In the genomic region with DNA sequence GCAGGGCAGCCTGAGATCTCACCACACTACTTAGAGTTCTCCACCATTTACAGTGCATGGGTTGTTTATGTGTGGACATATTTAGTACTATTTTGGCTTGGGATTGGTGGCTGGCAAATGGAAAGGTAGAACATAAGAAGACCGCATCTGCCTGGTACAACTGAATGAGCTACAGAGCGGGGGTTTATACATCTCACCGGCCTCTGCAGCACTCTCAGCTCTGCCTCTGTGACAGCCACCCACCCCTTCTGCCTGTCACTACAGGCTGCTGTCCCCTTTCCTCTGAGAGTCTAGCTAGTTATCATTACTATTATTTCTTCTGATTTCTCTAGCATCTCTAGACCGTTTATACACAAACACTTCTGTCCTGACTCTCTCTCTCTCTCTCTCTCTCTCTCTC, we compare ENCODE assay signal across 22 mouse cellular contexts.
"Had no signal": no experiment of that assay in that cellular context is flagged by ENCODE, and none has a peak within 500 bp of the region (broad histone marks: within the 10 kb centered on the region; RNA-seq: fewer than 3 reads in every experiment).

No protein-coding gene starts in this region.

- H3K9ac ChIP-seq: kidney, embryonic 15.5 days; limb, embryonic 13.5 days; liver, embryonic 12.5 days; liver, embryonic 15.5 days; lung, embryonic 15.5 days; midbrain, embryonic 13.5 days; neural tube, embryonic 15.5 days had no signal

- ATAC-seq: liver, embryonic 12.5 days; midbrain, embryonic 13.5 days; midbrain, embryonic 16.5 days had no signal

- DNase-seq: kidney, adult 8-10 months; kidney, postnatal 10 days; kidney, postnatal 36 days; liver; lung, adult 18-20 months; lung, postnatal 10 days; lung, postnatal 36 days; thymus, adult 2 months; thymus, postnatal 14 days; thymus, postnatal 4 days had no signal

- H3K27me3 ChIP-seq: kidney, embryonic 15.5 days; limb, embryonic 13.5 days; liver, embryonic 12.5 days; liver, embryonic 15.5 days; lung, embryonic 15.5 days; megakaryocyte, embryonic 14.5 days; midbrain, embryonic 13.5 days; neural tube, embryonic 15.5 days had no signal

- H3K36me3 ChIP-seq: kidney, embryonic 15.5 days; limb, embryonic 10.5 days; limb, embryonic 13.5 days; liver, embryonic 12.5 days; liver, embryonic 15.5 days; lung, embryonic 15.5 days; midbrain, embryonic 10.5 days; midbrain, embryonic 13.5 days; neural tube, embryonic 15.5 days had no signal

- H3K27ac ChIP-seq: kidney, embryonic 15.5 days; limb, embryonic 10.5 days; limb, embryonic 13.5 days; liver, embryonic 12.5 days; liver, embryonic 15.5 days; lung, embryonic 15.5 days; midbrain, embryonic 10.5 days; midbrain, embryonic 13.5 days; neural tube, embryonic 15.5 days had no signal

- H3K4me2 ChIP-seq: kidney, embryonic 15.5 days; limb, embryonic 13.5 days; liver, embryonic 12.5 days; liver, embryonic 15.5 days; lung, embryonic 15.5 days; midbrain, embryonic 13.5 days; neural tube, embryonic 15.5 days had no signal

- H3K4me3 ChIP-seq: kidney, embryonic 15.5 days; limb, embryonic 10.5 days; limb, embryonic 13.5 days; liver, embryonic 12.5 days; liver, embryonic 15.5 days; lung, embryonic 15.5 days; megakaryocyte, embryonic 14.5 days; midbrain, embryonic 10.5 days; midbrain, embryonic 13.5 days; myocyte; neural tube, embryonic 15.5 days had no signal

- H3K4me1 ChIP-seq: liver, embryonic 12.5 days; liver, embryonic 15.5 days; megakaryocyte, embryonic 14.5 days had no signal

- H3K9me3 ChIP-seq: kidney, embryonic 15.5 days; limb, embryonic 10.5 days; limb, embryonic 13.5 days; liver, embryonic 12.5 days; liver, embryonic 15.5 days; lung, embryonic 15.5 days; midbrain, embryonic 10.5 days; midbrain, embryonic 13.5 days; neural tube, embryonic 15.5 days had no signal
